Mouse (Mus musculus): ENCODE results near the gene Vtcn1. TPM values are rescaled to one million over a fixed set of nuclear protein-coding genes. Genes with fewer than 3 reads are reported as not detected.
A peak's percentile ranks its signal among the peaks of the same experiment; 100 is the strongest.

Vtcn1 gene
- 0.34 and 0.50 TPM in 2 replicates for polyA plus RNA-seq (2015; fragmentation: Nextera tagmentation; extraction: Ambion mirVana)

DNA sequence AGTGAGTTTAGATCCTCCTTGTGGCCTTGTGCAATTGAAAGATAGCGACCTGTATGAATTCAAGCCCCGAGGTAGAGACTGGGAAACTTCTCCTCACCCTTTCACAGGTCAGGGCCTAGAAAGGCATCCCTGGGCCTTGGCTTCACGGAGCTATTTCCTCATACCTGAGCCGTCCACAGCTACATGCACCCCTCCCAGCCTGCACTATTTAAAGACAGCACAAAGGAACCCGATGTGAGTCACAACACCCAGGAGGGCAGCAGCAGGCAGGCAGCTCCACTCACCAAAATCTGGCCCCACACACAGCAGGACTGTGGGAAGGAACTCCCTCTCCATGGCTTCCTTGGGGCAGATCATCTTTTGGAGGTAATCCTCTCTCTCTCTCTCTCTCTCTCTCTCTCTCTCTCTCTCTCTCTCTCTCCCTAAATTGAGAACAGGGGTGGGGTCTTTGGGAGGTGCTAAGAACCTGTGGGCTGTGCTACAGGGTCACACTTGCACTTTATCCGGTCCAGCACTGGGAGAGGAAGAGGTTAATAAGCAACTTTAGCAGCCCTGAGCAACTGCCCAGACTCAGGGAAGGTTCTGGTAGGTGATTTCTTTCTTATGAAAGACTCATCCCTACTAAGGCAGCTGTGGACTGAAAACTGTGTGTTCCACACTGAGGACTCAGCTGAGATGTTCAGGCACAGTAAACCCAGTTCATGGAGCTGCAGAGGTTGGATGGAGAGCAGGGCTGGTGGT is at the start of gene Vtcn1:
Gene Vtcn1, plus strand, starts transcription at position 235 of the 741 bp plus-strand sequence.
- no peak within 1 kb of the TSS for H3K4me2 ChIP-seq (ENCODE audit: low read depth, low read length)
- H3K27me3 ChIP-seq (ENCODE audit: control insufficient read depth, insufficient read depth, low read length): no peaks in the 10 kb centered on the region
- no peaks in the 10 kb centered on the region for H3K36me3 ChIP-seq (ENCODE audit: control insufficient read depth, insufficient read depth)
- H3K9ac ChIP-seq (ENCODE audit: low read length): no peak within 1 kb of the TSS
- no peaks in the 10 kb centered on the region for H3K4me1 ChIP-seq (ENCODE audit: control insufficient read depth, insufficient read depth, low read length)
- ATAC-seq (replicated peaks; ENCODE audit: extremely low read depth, insufficient read depth, low FRiP score): no peak
- H3K4me3 ChIP-seq (ENCODE audit: low read length): no peak within 1 kb of the TSS
- 35% methylated on average over 6 of the region's 6 CpGs for WGBS
- no peak within 1 kb of the TSS for H3K27ac ChIP-seq (ENCODE audit: low read length)
- no peaks in the 10 kb centered on the region for H3K9me3 ChIP-seq (replicated peaks; ENCODE audit: control insufficient read depth, low read length)

GRCm38 (mm10) chr3:100776967-100777366 is 48.3 kb upstream of the Vtcn1 start:
- H3K4me1 ChIP-seq (ENCODE audit: control insufficient read depth, insufficient read depth, low read length): no peaks in the 10 kb centered on the region; the same call in 1 of the 2 replicates
- no peaks in the 10 kb centered on the region for H3K9me3 ChIP-seq (replicated peaks; ENCODE audit: control insufficient read depth, low read length)
- no peaks in the 10 kb centered on the region for H3K36me3 ChIP-seq (ENCODE audit: control insufficient read depth, insufficient read depth)
- H3K9ac ChIP-seq (ENCODE audit: low read length): no peak overlapping the region
- H3K4me2 ChIP-seq (ENCODE audit: low read depth, low read length): no peak overlapping the region
- 77% methylated on average over 6 of the region's 6 CpGs for WGBS
- no peak overlapping the region for H3K27ac ChIP-seq (ENCODE audit: low read length)
- no peak for ATAC-seq (replicated peaks; ENCODE audit: extremely low read depth, insufficient read depth, low FRiP score)
- no peak overlapping the region for H3K4me3 ChIP-seq (ENCODE audit: low read length)
- H3K27me3 ChIP-seq (ENCODE audit: control insufficient read depth, insufficient read depth, low read length): no peaks in the 10 kb centered on the region

- Histone ChIP-seq H3K9ac (ENCODE audit: low read length) (no peak overlapping the region), H3K4me2 (ENCODE audit: low read depth, low read length) (no peak overlapping the region), H3K9me3 (replicated peaks; ENCODE audit: control insufficient read depth, low read length) (no peaks in the 10 kb centered on the region), H3K27me3 (ENCODE audit: control insufficient read depth, insufficient read depth, low read length) (no peaks in the 10 kb centered on the region), H3K4me3 (ENCODE audit: low read length) (no peak overlapping the region), H3K36me3 (ENCODE audit: control insufficient read depth, insufficient read depth) (no peaks in the 10 kb centered on the region), H3K27ac (ENCODE audit: low read length) (no peak overlapping the region), H3K4me1 (ENCODE audit: control insufficient read depth, insufficient read depth, low read length) (no peaks in the 10 kb centered on the region; the same call in 1 of the 2 replicates)
- 91% methylated on average over 4 of the region's 4 CpGs for WGBS
- no peak for ATAC-seq (replicated peaks; ENCODE audit: extremely low read depth, insufficient read depth, low FRiP score)
These were observed 47.7 kb upstream of the Vtcn1 start for GRCm38 (mm10) chr3:100777568-100777967.

GRCm38 (mm10) chr3:100786076-100786475 is 39.2 kb upstream of the Vtcn1 start:
- Histone ChIP-seq H3K4me2 (ENCODE audit: low read depth, low read length) (no peak overlapping the region), H3K9ac (ENCODE audit: low read length) (no peak overlapping the region), H3K4me1 (ENCODE audit: control insufficient read depth, insufficient read depth, low read length) (no peaks in the 10 kb centered on the region), H3K27ac (ENCODE audit: low read length) (no peak overlapping the region), H3K9me3 (replicated peaks; ENCODE audit: control insufficient read depth, low read length) (no peaks in the 10 kb centered on the region), H3K36me3 (ENCODE audit: control insufficient read depth, insufficient read depth) (no peaks in the 10 kb centered on the region), H3K27me3 (ENCODE audit: control insufficient read depth, insufficient read depth, low read length) (no peaks in the 10 kb centered on the region), H3K4me3 (ENCODE audit: low read length) (no peak overlapping the region)
- ATAC-seq (replicated peaks; ENCODE audit: extremely low read depth, insufficient read depth, low FRiP score): no peak
- WGBS: 42% methylated on average over 2 of the region's 2 CpGs

DNA sequence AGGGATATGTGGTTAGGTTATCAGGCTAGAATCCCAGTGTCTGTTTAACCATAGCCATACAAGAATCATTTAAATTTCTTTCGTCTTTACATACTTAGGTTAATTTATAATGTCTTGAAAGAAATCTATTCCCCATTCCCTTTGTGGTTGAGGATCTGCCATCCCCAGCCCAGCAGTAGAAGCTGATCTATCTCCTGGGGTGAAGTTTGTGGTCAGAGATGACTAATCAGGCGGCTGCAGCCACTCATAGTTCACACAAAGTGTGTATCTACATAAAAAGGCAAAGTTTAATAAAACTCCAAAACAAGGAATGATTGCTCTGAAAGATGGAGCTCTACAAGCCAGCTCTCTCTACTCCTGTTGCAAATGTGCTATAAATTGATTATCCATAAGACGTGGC is 33.6 kb upstream of the Vtcn1 start:
- ATAC-seq (replicated peaks; ENCODE audit: extremely low read depth, insufficient read depth, low FRiP score): no peak
- no peak overlapping the region for H3K9ac ChIP-seq (ENCODE audit: low read length)
- H3K4me2 ChIP-seq (ENCODE audit: low read depth, low read length): no peak overlapping the region
- WGBS: 86% methylated on average over 3 of the region's 3 CpGs
- H3K27ac ChIP-seq (ENCODE audit: low read length): no peak overlapping the region
- no peak overlapping the region for H3K4me3 ChIP-seq (ENCODE audit: low read length)
- H3K36me3 ChIP-seq (ENCODE audit: control insufficient read depth, insufficient read depth): no peaks in the 10 kb centered on the region
- no peaks in the 10 kb centered on the region for H3K27me3 ChIP-seq (ENCODE audit: control insufficient read depth, insufficient read depth, low read length)
- H3K9me3 ChIP-seq (replicated peaks; ENCODE audit: control insufficient read depth, low read length): no peaks in the 10 kb centered on the region
- H3K4me1 ChIP-seq (ENCODE audit: control insufficient read depth, insufficient read depth, low read length): no peaks in the 10 kb centered on the region

DNA sequence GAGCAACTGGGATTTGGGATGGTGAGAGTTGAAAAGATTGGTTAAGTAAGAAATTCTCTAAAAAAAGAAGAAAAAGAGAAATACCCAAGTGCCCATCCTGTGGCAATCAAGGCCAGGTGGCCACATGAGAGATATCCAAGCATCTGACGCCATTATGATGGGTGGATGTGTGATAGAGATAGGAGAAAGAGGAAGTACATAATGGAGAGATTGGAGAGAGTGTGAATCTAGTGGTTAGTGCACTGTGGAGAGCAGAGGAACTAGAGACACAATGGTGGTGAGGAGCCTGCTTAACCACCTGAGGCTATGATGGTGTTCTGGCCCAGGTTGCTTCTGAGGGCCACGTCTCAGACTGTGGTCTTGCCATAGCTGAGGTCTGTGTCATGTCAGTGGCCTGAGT is 31.9 kb upstream of the Vtcn1 start:
- no peak overlapping the region for H3K4me2 ChIP-seq (ENCODE audit: low read depth, low read length)
- no peak overlapping the region for H3K27ac ChIP-seq (ENCODE audit: low read length)
- H3K4me3 ChIP-seq (ENCODE audit: low read length): no peak overlapping the region
- H3K27me3 ChIP-seq (ENCODE audit: control insufficient read depth, insufficient read depth, low read length): no peaks in the 10 kb centered on the region
- WGBS: 63% methylated on average over 2 of the region's 2 CpGs
- no peaks in the 10 kb centered on the region for H3K36me3 ChIP-seq (ENCODE audit: control insufficient read depth, insufficient read depth)
- H3K9ac ChIP-seq (ENCODE audit: low read length): no peak overlapping the region
- no peak for ATAC-seq (replicated peaks; ENCODE audit: extremely low read depth, insufficient read depth, low FRiP score)
- no peaks in the 10 kb centered on the region for H3K9me3 ChIP-seq (replicated peaks; ENCODE audit: control insufficient read depth, low read length)
- no peaks in the 10 kb centered on the region for H3K4me1 ChIP-seq (ENCODE audit: control insufficient read depth, insufficient read depth, low read length)

- Histone ChIP-seq H3K27ac (ENCODE audit: low read length) (no peak overlapping the region), H3K9me3 (replicated peaks; ENCODE audit: control insufficient read depth, low read length) (no peaks in the 10 kb centered on the region), H3K9ac (ENCODE audit: low read length) (no peak overlapping the region), H3K4me3 (ENCODE audit: low read length) (no peak overlapping the region), H3K36me3 (ENCODE audit: control insufficient read depth, insufficient read depth) (no peaks in the 10 kb centered on the region), H3K4me2 (ENCODE audit: low read depth, low read length) (no peak overlapping the region), H3K27me3 (ENCODE audit: control insufficient read depth, insufficient read depth, low read length) (no peaks in the 10 kb centered on the region), H3K4me1 (ENCODE audit: control insufficient read depth, insufficient read depth, low read length) (no peaks in the 10 kb centered on the region)
- WGBS: 68% methylated on average over 4 of the region's 4 CpGs
- no peak for ATAC-seq (replicated peaks; ENCODE audit: extremely low read depth, insufficient read depth, low FRiP score)
These were observed 28.7 kb upstream of the Vtcn1 start for GRCm38 (mm10) chr3:100796571-100796970.

- no peak overlapping the region for H3K9ac ChIP-seq (ENCODE audit: low read length)
- no peaks in the 10 kb centered on the region for H3K27me3 ChIP-seq (ENCODE audit: control insufficient read depth, insufficient read depth, low read length)
- H3K4me3 ChIP-seq (ENCODE audit: low read length): no peak overlapping the region
- no peak overlapping the region for H3K4me2 ChIP-seq (ENCODE audit: low read depth, low read length)
- no peaks in the 10 kb centered on the region for H3K4me1 ChIP-seq (ENCODE audit: control insufficient read depth, insufficient read depth, low read length)
- no peaks in the 10 kb centered on the region for H3K9me3 ChIP-seq (replicated peaks; ENCODE audit: control insufficient read depth, low read length)
- no peaks in the 10 kb centered on the region for H3K36me3 ChIP-seq (ENCODE audit: control insufficient read depth, insufficient read depth)
- peak; percentile 32; the same call in 1 of the 2 replicates for ATAC-seq (replicated peaks; ENCODE audit: extremely low read depth, insufficient read depth, low FRiP score)
- H3K27ac ChIP-seq (ENCODE audit: low read length): no peak overlapping the region
- 77% methylated on average over 6 of the region's 6 CpGs for WGBS
These were observed 27.8 kb upstream of the Vtcn1 start for GRCm38 (mm10) chr3:100797166-100798145.
